ENCODE assay signal across 29 mouse cellular contexts in genomic region chr11:4027561-4028334, GRCm38 (mm10). TPM values are rescaled to one million over a fixed set of nuclear protein-coding genes. Genes with fewer than 3 reads are reported as not detected.
A peak's percentile ranks its signal among the peaks of the same experiment; 100 is the strongest.
DNase-seq lines count a peak whose midpoint lies in the region; ATAC-seq and TF ChIP-seq lines count a peak whose summit lies in the region.
"Had no signal": no experiment of that assay in that cellular context is flagged by ENCODE, and none has a peak within 500 bp of the region (broad histone marks: within the 10 kb centered on the region; RNA-seq: fewer than 3 reads in every experiment).

No protein-coding gene starts in this region.

- WGBS in forebrain, embryonic 16.5 days, result 65% methylated on average over 9 of the region's 9 CpGs
- 84% methylated on average over 9 of the region's 9 CpGs for WGBS in forebrain, embryonic 11.5 days

- no peak overlapping the region for H3K27ac ChIP-seq in forebrain, embryonic 16.5 days (ENCODE audit: low read length)
- no peak overlapping the region for H3K27ac ChIP-seq in forebrain, embryonic 11.5 days (ENCODE audit: low read depth, low read length)
- no peak overlapping the region for H3K27ac ChIP-seq in layer of hippocampus, adult 2 months
- H3K27ac ChIP-seq: gastrocnemius, adult 2 months; hindbrain, postnatal 0 days; kidney, embryonic 15.5 days; limb, embryonic 10.5 days had no signal

- H3K36me3 ChIP-seq in forebrain, embryonic 16.5 days (ENCODE audit: control insufficient read depth, insufficient read depth), result no peaks in the 10 kb centered on the region
- no peaks in the 10 kb centered on the region for H3K36me3 ChIP-seq in forebrain, embryonic 11.5 days (ENCODE audit: control insufficient read depth, insufficient read depth, low read length)
- H3K36me3 ChIP-seq: kidney, embryonic 15.5 days; limb, embryonic 10.5 days had no signal

- intact Hi-C loops in left cerebral cortex, postnatal 14 days (cut with DNase I), result no loop called here

- no peak overlapping the region for H3K4me2 ChIP-seq in forebrain, embryonic 16.5 days (ENCODE audit: low read length)
- H3K4me2 ChIP-seq in forebrain, embryonic 11.5 days (ENCODE audit: low read depth, low read length, severe bottlenecking), result no peak overlapping the region
- H3K4me2 ChIP-seq: kidney, embryonic 15.5 days had no signal

- peak; percentile 57; the same call in 1 of the 2 replicates for ATAC-seq in forebrain, embryonic 16.5 days
- ATAC-seq in forebrain, embryonic 11.5 days (replicated peaks; ENCODE audit: low FRiP score), result no peak
- ATAC-seq: CD4-positive, CD25-positive, alpha-beta regulatory T cell, adult 4 months; hindbrain, postnatal 0 days; intestine, postnatal 0 days; midbrain, embryonic 16.5 days; Patski had no signal

- DNase-seq in forebrain, embryonic 11.5 days (ENCODE audit: low spot score), result no peak
- peak; percentile 29 to 35 for DNase-seq in layer of hippocampus, adult 2 months (ENCODE audit: low spot score in 2 of 2)
- no peak for DNase-seq in layer of hippocampus, postnatal 10 days (ENCODE audit: low spot score in 2 of 2)
- peak; percentile 91 for DNase-seq in brain, adult 2 months (ENCODE audit: low read depth, low spot score)
- peak; percentile 35 to 44 for DNase-seq in left cerebral cortex, postnatal 14 days (ENCODE audit: low spot score in 2 of 2)
- DNase-seq in cerebellum, adult 8-10 months, result no peak
- no peak for DNase-seq in testis, postnatal 14 days (ENCODE audit: low spot score)
- DNase-seq: adrenal gland, adult 8-10 months; cerebellum, adult 11-12 months; cerebellum, postnatal 25 days; embryo, embryonic 11 days; gastrocnemius, adult 2 months; heart, postnatal 4 days; lung, adult 2 months; lung, postnatal 36 days; spleen, adult 18-20 months; thymus, adult 18-20 months had no signal

- no peak for TF ChIP-seq CTCF in layer of hippocampus, adult 2 months (conservative IDR thresholded peaks at IDR 0.05)

- H3K9me3 ChIP-seq in forebrain, embryonic 16.5 days (ENCODE audit: control insufficient read depth, low read length), result no peaks in the 10 kb centered on the region
- H3K9me3 ChIP-seq in forebrain, embryonic 11.5 days (ENCODE audit: control insufficient read depth, low read length), result no peaks in the 10 kb centered on the region
- H3K9me3 ChIP-seq: kidney, embryonic 15.5 days; limb, embryonic 10.5 days had no signal

- H3K4me3 ChIP-seq in forebrain, embryonic 16.5 days (replicated peaks; ENCODE audit: low read length), result no peak overlapping the region
- H3K4me3 ChIP-seq in forebrain, embryonic 11.5 days (ENCODE audit: low read depth, low read length), result no peak overlapping the region
- H3K4me3 ChIP-seq in layer of hippocampus, adult 2 months, result no peak overlapping the region
- H3K4me3 ChIP-seq: gastrocnemius, adult 2 months; kidney, embryonic 15.5 days; limb, embryonic 10.5 days had no signal

- H3K4me1 ChIP-seq in forebrain, embryonic 16.5 days (replicated peaks; ENCODE audit: control insufficient read depth, insufficient read depth, low read length), result no peaks in the 10 kb centered on the region; the same call in 1 of the 2 replicates
- H3K4me1 ChIP-seq in forebrain, embryonic 11.5 days (replicated peaks; ENCODE audit: control insufficient read depth, insufficient read depth, low read length), result no peaks in the 10 kb centered on the region
- H3K4me1 ChIP-seq: kidney, embryonic 15.5 days had no signal

- H3K9ac ChIP-seq in forebrain, embryonic 16.5 days (replicated peaks; ENCODE audit: low read depth, low read length), result no peak overlapping the region
- no peak overlapping the region for H3K9ac ChIP-seq in forebrain, embryonic 11.5 days (ENCODE audit: low read length)
- H3K9ac ChIP-seq: kidney, embryonic 15.5 days had no signal

- no peaks in the 10 kb centered on the region for H3K27me3 ChIP-seq in forebrain, embryonic 16.5 days (replicated peaks; ENCODE audit: control insufficient read depth, insufficient read depth, low read length)
- H3K27me3 ChIP-seq in forebrain, embryonic 11.5 days (ENCODE audit: control insufficient read depth, insufficient read depth, low read length), result no peaks in the 10 kb centered on the region

RNA-seq across cellular contexts. Expression of gene Sec14l4, which starts 3.5 kb away (rescaled TPM):
- not detected in 2 replicates for polyA plus RNA-seq in forebrain, embryonic 16.5 days (2015; fragmentation: Nextera tagmentation; extraction: Ambion mirVana)
- polyA plus RNA-seq in forebrain, embryonic 11.5 days (2014; fragmentation: Nextera tagmentation; extraction: Ambion mirVana), result 0.29 TPM in 1 of 2 replicates, not detected in the other
- under 1 TPM; 0.17 to 0.64 TPM for total RNA-seq in layer of hippocampus, adult 2 months (2021)
- 1 to 10 TPM in 1 of 2 experiments, under 1 TPM in 1; 0.38 to 1.1 TPM for total RNA-seq in layer of hippocampus, postnatal 10 days (2021)
- under 1 TPM; 0.22 to 0.40 TPM for total RNA-seq in left cerebral cortex, postnatal 14 days (2021)
- total RNA-seq: gastrocnemius, adult 2 months; granulocyte monocyte progenitor cell, adult 5-6 weeks; heart, postnatal 4 days; hindbrain, postnatal 0 days had no signal
- polyA plus RNA-seq: CD4-positive, CD25-positive, alpha-beta regulatory T cell, adult 4 months; heart, embryonic 14.5 days; hindbrain, postnatal 0 days; kidney, embryonic 15.5 days; limb, embryonic 10.5 days; midbrain, embryonic 16.5 days; Patski had no signal

RNA-seq across cellular contexts. Expression of gene Sec14l3, which starts 36.9 kb away (rescaled TPM):
- 1.2 and 2.8 TPM in 2 replicates for polyA plus RNA-seq in forebrain, embryonic 16.5 days (2015; fragmentation: Nextera tagmentation; extraction: Ambion mirVana)
- 0.28 and 0.37 TPM in 2 replicates for polyA plus RNA-seq in forebrain, embryonic 11.5 days (2014; fragmentation: Nextera tagmentation; extraction: Ambion mirVana)
- 1 to 10 TPM; 1.3 to 2.6 TPM for total RNA-seq in layer of hippocampus, adult 2 months (2021)
- 1 to 10 TPM; 3.7 to 4.5 TPM for total RNA-seq in layer of hippocampus, postnatal 10 days (2021)
- 1 to 10 TPM; 2.0 to 2.1 TPM for total RNA-seq in left cerebral cortex, postnatal 14 days (2021)
- total RNA-seq: gastrocnemius, adult 2 months; granulocyte monocyte progenitor cell, adult 5-6 weeks; heart, postnatal 4 days; liver, adult 2 months had no signal
- polyA plus RNA-seq: CD4-positive, CD25-positive, alpha-beta regulatory T cell, adult 4 months; heart, embryonic 14.5 days; intestine, postnatal 0 days; kidney, embryonic 15.5 days; limb, embryonic 10.5 days; liver, adult 2 months; Patski had no signal

RNA-seq across cellular contexts. Expression of gene Gal3st1, which starts 44.3 kb away (rescaled TPM):
- polyA plus RNA-seq in forebrain, embryonic 16.5 days (2015; fragmentation: Nextera tagmentation; extraction: Ambion mirVana), result 1.6 and 2.6 TPM in 2 replicates
- 0.41 and 0.57 TPM in 2 replicates for polyA plus RNA-seq in forebrain, embryonic 11.5 days (2014; fragmentation: Nextera tagmentation; extraction: Ambion mirVana)
- total RNA-seq in layer of hippocampus, adult 2 months (2021), result 1 to 10 TPM; 8.5 to 9.8 TPM
- total RNA-seq in layer of hippocampus, postnatal 10 days (2021), result 10 to 100 TPM in 1 of 2 experiments, 1 to 10 TPM in 1; 8.9 to 10.2 TPM
- total RNA-seq in left cerebral cortex, postnatal 14 days (2021), result 10 to 100 TPM; 10.8 to 18.5 TPM
- polyA plus RNA-seq: CD4-positive, CD25-positive, alpha-beta regulatory T cell, adult 4 months; heart, embryonic 14.5 days had no signal

RNA-seq across cellular contexts. Expression of gene 4930556J24Rik, which starts 51.2 kb away (rescaled TPM):
- 0.21 and 0.30 TPM in 2 replicates for polyA plus RNA-seq in forebrain, embryonic 16.5 days (2015; fragmentation: Nextera tagmentation; extraction: Ambion mirVana)
- 0.31 TPM in 1 of 2 replicates, not detected in the other for polyA plus RNA-seq in forebrain, embryonic 11.5 days (2014; fragmentation: Nextera tagmentation; extraction: Ambion mirVana)
- total RNA-seq in layer of hippocampus, adult 2 months (2021), result not detected
- not detected for total RNA-seq in layer of hippocampus, postnatal 10 days (2021)
- total RNA-seq in left cerebral cortex, postnatal 14 days (2021), result not detected
- total RNA-seq: adrenal gland, adult 8-10 months; gastrocnemius, adult 2 months; granulocyte monocyte progenitor cell, adult 5-6 weeks; heart, postnatal 4 days; hindbrain, postnatal 0 days had no signal
- polyA plus RNA-seq: CD4-positive, CD25-positive, alpha-beta regulatory T cell, adult 4 months; embryonic facial prominence, embryonic 14.5 days; heart, embryonic 14.5 days; liver, adult 2 months; lung, adult 2 months had no signal

Comparison
In these comparisons a context has a peak if more than half of its experiments do, and no peak if none do; other contexts are left out.
1. DNase-seq: peak in layer of hippocampus, adult 2 months (2 of 2), brain, adult 2 months (single experiment) and left cerebral cortex, postnatal 14 days (2 of 2); none in forebrain, embryonic 11.5 days (single experiment), layer of hippocampus, postnatal 10 days (0 of 2), cerebellum, adult 8-10 months (single experiment) and testis, postnatal 14 days (single experiment).